Mouse (Mus musculus) heart, embryonic 16.5 days (tissue): Measurements from ENCODE around the gene Trpc4ap. TPM values are rescaled to one million over a fixed set of nuclear protein-coding genes. Genes with fewer than 3 reads are reported as not detected.
"Not testable (repeated sequence)": the region's sequence is repeated elsewhere in the genome, so short reads cannot be mapped to it uniquely, and the experiment has no call there.

Source experiments
- ATAC-seq: fragments of 200-750 bp; cut with Nextera tagmentation; replicated peaks from 2 replicates; pipeline ENCODE4 v1.8.0; 2017; ENCODE audit warnings: moderate number of reproducible peaks; ENCODE audit not compliant: insufficient read depth, low FRiP score; ENCODE audit errors: extremely low read depth
- H3K27ac ChIP-seq: fragments of 300-500 bp; sonication (generic); 2 replicates; pipeline ENCODE4 v1.5.1; 2014; ENCODE audit warnings: mild to moderate bottlenecking, low read length, control low read depth, moderate library complexity
- H3K27me3 ChIP-seq: fragments of 300-500 bp; sonication (generic); 2 replicates; pipeline ENCODE4 v1.6.1; 2014; ENCODE audit warnings: low read length, mixed read lengths; ENCODE audit not compliant: control insufficient read depth, insufficient read depth
- H3K36me3 ChIP-seq: fragments of 300-500 bp; sonication (generic); 2 replicates; pipeline ENCODE4 v1.6.1; 2014; ENCODE audit not compliant: control insufficient read depth, insufficient read depth
- H3K4me1 ChIP-seq: fragments of 300-500 bp; sonication (generic); 2 replicates; pipeline ENCODE4 v1.6.1; 2014; ENCODE audit warnings: low read length, mixed read lengths; ENCODE audit not compliant: control insufficient read depth, insufficient read depth
- H3K4me2 ChIP-seq: fragments of 300-500 bp; sonication (generic); 2 replicates; pipeline ENCODE4 v1.6.1; 2014; ENCODE audit warnings: low read depth, mild to moderate bottlenecking, control low read depth, low read length
- H3K4me3 ChIP-seq: fragments of 300-500 bp; sonication (generic); 2 replicates; pipeline ENCODE4 v1.5.1; 2014; ENCODE audit warnings: mild to moderate bottlenecking, control low read depth, low read length
- H3K9ac ChIP-seq: fragments of 300-500 bp; sonication (generic); 2 replicates; pipeline ENCODE4 v1.6.1; 2014; ENCODE audit warnings: low read length, control low read depth
- H3K9me3 ChIP-seq: fragments of 300-500 bp; sonication (generic); replicated peaks from 2 replicates; pipeline ENCODE4 v1.6.1; 2016; ENCODE audit warnings: low read length; ENCODE audit not compliant: control insufficient read depth
- WGBS: fragments of 180-500 bp; shearing (Covaris S2); extraction: QIAGEN DNeasy Blood & Tissue Kit; methylation state at CpG from one replicate; pipeline ENCODE4 v1.1.7; 2014; 5-methylcytosine and 5-hydroxymethylcytosine counted together
- polyA plus RNA-seq: library from polyadenylated mRNA; unstranded; fragments of >200 nt; fragmentation: Nextera tagmentation; extraction: Ambion mirVana; gene quantifications from 2 replicates; pipeline ENCODE4 v1.2.1, GENCODE M21; 2015

Gene Trpc4ap
- polyA plus RNA-seq, 1 experiment from 2014 or later: 98.6 TPM

GRCm38 (mm10) chr2:155724526-155724925 is 32.3 kb upstream of the Trpc4ap start:
- WGBS: 76% methylated on average over 6 of the region's 6 CpGs
- Histone ChIP-seq H3K4me3 (no peak overlapping the region), H3K4me2 (no peak overlapping the region), H3K27ac (no peak overlapping the region), H3K9me3 (no peaks in the 10 kb centered on the region), H3K4me1 (peaks cover 6% of the 10 kb centered on the region), H3K36me3 (0 out of 2 replicates have a peak, but pooled peaks cover 5% of the 10 kb centered on the region), H3K9ac (no peak overlapping the region), H3K27me3 (no peaks in the 10 kb centered on the region)
- ATAC-seq: no peak

GRCm38 (mm10) chr2:155724036-155724435 is 31.9 kb upstream of the Trpc4ap start:
- no peak for ATAC-seq
- H3K27ac ChIP-seq: no peak overlapping the region
- peaks cover 6% of the 10 kb centered on the region for H3K4me1 ChIP-seq
- H3K36me3 ChIP-seq: 0 out of 2 replicates have a peak, but pooled peaks cover 5% of the 10 kb centered on the region
- no peak overlapping the region for H3K9ac ChIP-seq
- no peak overlapping the region for H3K4me3 ChIP-seq
- 51% methylated on average over 5 of the region's 5 CpGs for WGBS
- H3K9me3 ChIP-seq: no peaks in the 10 kb centered on the region
- H3K4me2 ChIP-seq: no peak overlapping the region
- no peaks in the 10 kb centered on the region for H3K27me3 ChIP-seq

GRCm38 (mm10) chr2:155720585-155720984 is 28.4 kb upstream of the Trpc4ap start:
- ATAC-seq: no peak
- no peak overlapping the region for H3K27ac ChIP-seq
- H3K36me3 ChIP-seq: peaks cover 15% of the 10 kb centered on the region; the same call in 1 of the 2 replicates
- H3K27me3 ChIP-seq: no peaks in the 10 kb centered on the region
- no peaks in the 10 kb centered on the region for H3K4me1 ChIP-seq
- no peak overlapping the region for H3K4me3 ChIP-seq
- WGBS: 73% methylated on average over 5 of the region's 5 CpGs
- H3K9me3 ChIP-seq: no peaks in the 10 kb centered on the region
- H3K9ac ChIP-seq: no peak overlapping the region
- H3K4me2 ChIP-seq: no peak overlapping the region

GRCm38 (mm10) chr2:155717082-155717990 is 25.2 kb upstream of the Trpc4ap start:
- no peak for ATAC-seq
- H3K4me3 ChIP-seq: no peak overlapping the region
- peaks cover 18% of the 10 kb centered on the region; the same call in 1 of the 2 replicates for H3K36me3 ChIP-seq
- no peak overlapping the region for H3K4me2 ChIP-seq
- WGBS: 82% methylated on average over 12 of the region's 12 CpGs
- no peaks in the 10 kb centered on the region for H3K4me1 ChIP-seq
- H3K27ac ChIP-seq: no peak overlapping the region
- H3K27me3 ChIP-seq: no peaks in the 10 kb centered on the region
- H3K9ac ChIP-seq: no peak overlapping the region
- H3K9me3 ChIP-seq: no peaks in the 10 kb centered on the region

GRCm38 (mm10) chr2:155710557-155710956 is 18.4 kb upstream of the Trpc4ap start:
- Histone ChIP-seq H3K9me3 (no peaks in the 10 kb centered on the region), H3K4me3 (no peak overlapping the region), H3K36me3 (peaks cover 9% of the 10 kb centered on the region), H3K27ac (no peak overlapping the region), H3K4me2 (no peak overlapping the region), H3K4me1 (peaks cover 7% of the 10 kb centered on the region), H3K27me3 (no peaks in the 10 kb centered on the region), H3K9ac (no peak overlapping the region)
- 83% methylated on average over 11 of the region's 11 CpGs for WGBS
- no peak for ATAC-seq

GRCm38 (mm10) chr2:155707251-155707650 is 15.1 kb upstream of the Trpc4ap start:
- H3K27ac ChIP-seq: no peak overlapping the region
- no peak overlapping the region for H3K4me2 ChIP-seq
- H3K27me3 ChIP-seq: no peaks in the 10 kb centered on the region
- ATAC-seq: no peak; the same call in 1 of the 2 replicates
- 60% methylated on average over 4 of the region's 4 CpGs for WGBS
- peaks cover 7% of the 10 kb centered on the region for H3K4me1 ChIP-seq
- H3K36me3 ChIP-seq: peaks cover 7% of the 10 kb centered on the region
- H3K4me3 ChIP-seq: no peak overlapping the region
- H3K9me3 ChIP-seq: no peaks in the 10 kb centered on the region
- H3K9ac ChIP-seq: no peak overlapping the region

- H3K4me3 ChIP-seq: no peak overlapping the region
- H3K27me3 ChIP-seq: no peaks in the 10 kb centered on the region
- H3K36me3 ChIP-seq: peaks cover 5% of the 10 kb centered on the region; the same call in 1 of the 2 replicates
- no peak overlapping the region for H3K9ac ChIP-seq
- WGBS: 79% methylated on average over 4 of the region's 4 CpGs
- peaks cover 7% of the 10 kb centered on the region for H3K4me1 ChIP-seq
- no peak overlapping the region for H3K4me2 ChIP-seq
- ATAC-seq: no peak
- H3K27ac ChIP-seq: no peak overlapping the region
- no peaks in the 10 kb centered on the region for H3K9me3 ChIP-seq
Measured at GRCm38 (mm10) chr2:155703630-155704029, 11.4 kb upstream of the Trpc4ap start.

- no peak overlapping the region for H3K27ac ChIP-seq
Measured at GRCm38 (mm10) chr2:155701399-155701919, 9.3 kb upstream of the Trpc4ap start.

GRCm38 (mm10) chr2:155698443-155698842 is 6.3 kb upstream of the Trpc4ap start:
- WGBS: 84% methylated on average over 6 of the region's 6 CpGs

More at GRCm38 (mm10) chr2:155701399-155701919, 9.3 kb upstream of the Trpc4ap start:
- no peaks in the 10 kb centered on the region for H3K27me3 ChIP-seq
- peaks cover 5% of the 10 kb centered on the region; the same call in 1 of the 2 replicates for H3K36me3 ChIP-seq
- no peak overlapping the region for H3K4me3 ChIP-seq
- H3K4me1 ChIP-seq: no peaks in the 10 kb centered on the region
- H3K9ac ChIP-seq: no peak overlapping the region
- no peak for ATAC-seq
- 84% methylated on average over 19 of the region's 19 CpGs for WGBS
- H3K4me2 ChIP-seq: no peak overlapping the region
- H3K9me3 ChIP-seq: no peaks in the 10 kb centered on the region

More at GRCm38 (mm10) chr2:155698443-155698842, 6.3 kb upstream of the Trpc4ap start:
- H3K36me3 ChIP-seq, ATAC-seq, H3K4me3 ChIP-seq, H3K4me2 ChIP-seq, H3K4me1 ChIP-seq, H3K9ac ChIP-seq, H3K27me3 ChIP-seq, H3K9me3 ChIP-seq, H3K27ac ChIP-seq: not testable (repeated sequence)
